Mouse (Mus musculus): ENCODE data around the gene Tgfbr3.

Tgfbr3 gene

DNA sequence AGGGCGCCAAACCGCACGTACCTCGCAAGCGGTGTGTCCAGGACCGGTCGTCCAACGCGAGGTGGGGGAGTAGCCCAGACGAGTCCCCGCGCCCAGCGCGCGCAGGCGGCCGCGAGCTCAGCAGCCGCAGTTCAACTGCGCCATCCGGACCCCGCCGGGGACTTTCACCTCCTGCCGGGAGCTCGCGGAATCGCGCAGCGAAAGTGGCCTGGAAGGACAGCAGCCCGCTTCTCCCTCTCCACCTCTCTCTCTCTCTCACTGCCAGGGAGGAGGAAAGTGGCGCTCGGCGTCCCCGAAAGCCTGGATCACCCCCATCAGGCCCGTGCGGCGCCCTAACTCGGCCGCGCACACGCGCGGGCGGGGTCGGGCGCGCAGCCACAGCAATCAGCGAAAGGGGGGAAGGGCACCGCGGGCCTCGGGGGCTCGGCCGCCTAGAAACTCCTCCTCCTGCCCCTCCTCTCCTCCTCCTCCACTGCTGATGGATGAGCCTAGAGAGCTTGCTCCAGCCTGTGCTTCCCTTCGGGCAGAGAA lies at the start of gene Tgfbr3:
Gene Tgfbr3 (minus strand): TSS at position 396 of the 531 bp plus-strand sequence.
- DNase-seq (ENCODE audit: low spot score): peak; percentile 80

DNA sequence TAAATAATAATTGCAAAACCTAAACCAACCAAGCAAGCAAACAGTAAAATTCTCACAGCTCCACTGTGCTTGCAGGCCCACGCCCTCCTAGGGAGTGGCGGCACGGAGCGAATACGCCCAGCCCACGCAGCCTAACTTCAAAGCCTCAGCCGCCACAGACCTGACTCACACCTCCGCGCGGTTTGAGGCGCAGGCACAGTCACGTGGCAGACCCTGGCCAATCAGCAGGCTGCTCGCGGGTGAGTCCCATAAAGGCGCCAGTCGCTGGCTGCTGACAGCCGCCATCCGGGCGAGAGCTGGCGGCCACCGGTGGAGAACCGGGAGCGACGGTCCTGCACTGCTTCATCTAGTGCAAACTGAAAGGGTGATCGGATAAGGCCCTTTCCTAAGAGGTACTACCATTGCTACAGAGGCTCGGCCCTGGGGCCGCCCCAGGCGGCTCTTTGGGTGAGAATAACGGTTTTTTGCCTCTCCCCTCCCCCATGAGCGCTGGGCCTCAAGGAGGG lies 41.5 kb upstream of the Tgfbr3 start, which contains the start of gene Brdt:
Gene Brdt (plus strand): TSS at position 244 of the 506 bp plus-strand sequence.
- DNase-seq (ENCODE audit: low spot score): no peak

DNA sequence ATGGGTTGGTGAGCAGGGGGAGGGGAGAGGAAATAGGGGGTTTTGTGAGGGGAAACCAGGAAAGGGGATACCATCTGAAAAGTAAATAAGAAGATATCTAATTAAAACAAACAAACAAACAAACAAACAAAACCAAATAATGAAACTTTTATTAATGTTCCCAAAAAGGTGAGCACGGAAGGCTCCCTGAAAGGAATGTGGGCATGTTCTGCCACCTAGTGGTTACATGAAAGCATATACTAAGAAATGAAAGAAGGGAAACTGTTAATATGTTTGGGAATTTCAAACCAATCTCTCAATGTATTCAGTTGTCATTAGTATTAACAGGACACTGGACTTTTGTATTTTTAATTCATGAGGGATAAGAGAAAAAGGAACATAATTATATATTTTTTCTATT lies 31.3 kb upstream of the Tgfbr3 start:
- no peak for DNase-seq (ENCODE audit: low spot score)

DNA sequence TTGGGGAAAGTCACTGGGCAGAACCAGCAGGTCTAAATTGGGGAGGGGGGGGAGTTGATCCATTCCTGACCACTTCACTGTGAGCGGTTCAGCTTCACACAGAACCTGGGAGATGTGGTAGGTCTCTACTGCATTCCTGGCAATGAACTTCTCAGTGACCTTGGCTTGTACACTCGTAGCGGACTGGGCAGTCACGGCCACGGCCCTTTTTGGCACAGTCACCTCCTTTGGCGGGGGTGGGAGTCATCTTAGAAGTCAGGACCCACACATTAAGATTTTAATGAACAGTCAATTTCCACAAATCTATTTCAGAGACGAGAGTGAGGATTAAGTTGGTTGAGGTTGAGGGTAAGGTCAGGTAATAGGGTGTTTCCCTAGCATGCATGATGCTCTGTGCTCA lies 27.7 kb upstream of the Tgfbr3 start:
- no peak for DNase-seq (ENCODE audit: low spot score)

DNA sequence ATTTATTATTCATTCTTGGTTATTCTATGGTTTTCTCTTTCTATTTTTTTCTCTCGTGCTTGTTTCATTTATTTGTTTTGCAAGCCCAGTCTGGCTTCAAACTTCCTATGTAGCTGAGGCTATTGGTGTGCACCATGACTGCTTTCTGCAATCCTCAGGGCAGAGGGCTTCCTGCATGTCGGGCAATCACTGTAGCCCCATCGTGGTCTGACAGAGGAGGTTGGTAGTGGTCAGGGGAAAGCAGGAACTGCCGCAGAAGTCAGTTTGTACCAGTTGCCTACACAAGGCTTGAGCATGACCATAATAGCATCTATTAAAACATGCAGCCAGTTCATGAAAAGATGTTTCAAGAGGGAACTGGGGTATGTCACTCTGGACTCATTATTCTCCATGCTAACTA lies 18.0 kb upstream of the Tgfbr3 start:
- no peak for DNase-seq (ENCODE audit: low spot score)

DNA sequence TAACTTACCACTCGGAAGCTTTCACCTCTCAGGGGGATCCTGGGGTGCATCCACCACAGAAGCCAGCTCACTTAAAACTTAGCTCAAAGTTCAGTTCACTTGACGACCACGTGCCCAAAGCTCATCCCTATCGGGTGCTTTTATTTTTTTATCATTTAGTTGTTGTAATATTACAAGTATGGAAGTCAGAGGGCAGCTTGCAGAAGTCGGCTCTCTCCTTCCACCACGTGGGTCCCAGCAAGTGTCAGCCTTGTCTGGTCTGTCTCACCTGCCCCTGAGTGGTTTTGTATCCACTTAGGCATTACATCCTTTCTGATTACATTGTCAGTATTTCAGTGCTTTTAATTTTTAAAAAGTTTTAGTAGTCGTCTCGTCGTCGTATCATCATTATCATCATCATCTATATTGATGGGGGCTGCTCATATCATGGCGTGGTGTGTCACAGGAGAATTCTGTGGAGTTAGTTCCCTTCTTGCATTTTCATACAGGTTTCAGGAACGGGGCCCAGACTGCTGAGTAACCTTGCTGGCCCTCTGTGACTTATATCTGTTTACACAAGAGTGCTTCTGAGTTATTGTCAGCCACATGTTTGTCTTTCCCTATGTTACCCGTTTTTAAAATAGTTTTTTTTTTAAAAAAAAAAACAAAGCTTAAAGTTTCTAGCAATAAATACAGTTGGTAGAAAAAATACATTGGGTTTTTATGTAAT lies 14.8 kb upstream of the Tgfbr3 start:
- no peak for DNase-seq (ENCODE audit: low spot score)

DNA sequence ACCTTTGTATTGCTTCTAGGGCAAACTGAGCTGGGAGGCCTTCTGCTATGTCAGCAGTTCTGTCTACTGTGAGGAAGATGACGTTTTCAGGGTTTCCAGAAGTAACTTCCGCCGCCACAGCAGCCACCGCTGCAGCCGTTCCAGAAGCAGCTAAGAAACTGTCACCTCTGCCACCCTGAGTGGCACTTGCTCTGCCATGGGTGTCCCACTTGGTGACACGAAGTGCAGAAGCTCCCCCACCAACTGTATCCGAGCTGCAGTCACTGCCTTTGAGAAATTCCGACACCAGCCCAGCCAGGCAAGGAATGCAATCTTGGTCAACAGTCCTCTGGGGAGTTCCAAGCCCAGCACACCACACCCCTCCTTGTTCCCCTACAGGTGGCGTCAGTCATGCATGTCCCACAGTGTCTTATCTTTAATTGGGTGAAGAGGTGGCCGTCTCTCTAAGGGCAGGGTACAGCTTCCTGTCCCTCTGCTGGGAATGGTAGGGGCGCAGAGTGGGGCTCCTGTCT lies 14.0 kb upstream of the Tgfbr3 start:
- DNase-seq (ENCODE audit: low spot score): peak; percentile 35

DNA sequence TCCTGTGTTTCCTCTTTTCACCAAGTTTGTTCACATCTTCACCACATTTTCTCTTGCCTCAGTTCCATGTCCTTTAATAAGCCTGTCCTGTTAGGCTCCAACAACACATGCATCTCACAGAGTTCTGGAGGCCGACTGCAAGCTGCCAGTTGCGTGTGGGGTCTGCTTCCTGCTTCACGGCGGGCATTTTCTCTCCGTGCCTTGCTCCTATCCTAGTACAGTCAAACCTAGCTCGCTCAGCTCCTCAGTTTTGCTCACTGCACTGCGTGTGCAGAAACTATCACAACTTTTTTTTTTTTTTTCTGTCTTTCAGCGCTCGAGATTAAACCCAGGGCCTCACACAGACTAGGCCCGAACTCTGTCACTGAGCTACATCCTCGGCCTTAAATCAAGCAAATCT lies 9.4 kb upstream of the Tgfbr3 start:
- no peak for DNase-seq (ENCODE audit: low spot score)

DNA sequence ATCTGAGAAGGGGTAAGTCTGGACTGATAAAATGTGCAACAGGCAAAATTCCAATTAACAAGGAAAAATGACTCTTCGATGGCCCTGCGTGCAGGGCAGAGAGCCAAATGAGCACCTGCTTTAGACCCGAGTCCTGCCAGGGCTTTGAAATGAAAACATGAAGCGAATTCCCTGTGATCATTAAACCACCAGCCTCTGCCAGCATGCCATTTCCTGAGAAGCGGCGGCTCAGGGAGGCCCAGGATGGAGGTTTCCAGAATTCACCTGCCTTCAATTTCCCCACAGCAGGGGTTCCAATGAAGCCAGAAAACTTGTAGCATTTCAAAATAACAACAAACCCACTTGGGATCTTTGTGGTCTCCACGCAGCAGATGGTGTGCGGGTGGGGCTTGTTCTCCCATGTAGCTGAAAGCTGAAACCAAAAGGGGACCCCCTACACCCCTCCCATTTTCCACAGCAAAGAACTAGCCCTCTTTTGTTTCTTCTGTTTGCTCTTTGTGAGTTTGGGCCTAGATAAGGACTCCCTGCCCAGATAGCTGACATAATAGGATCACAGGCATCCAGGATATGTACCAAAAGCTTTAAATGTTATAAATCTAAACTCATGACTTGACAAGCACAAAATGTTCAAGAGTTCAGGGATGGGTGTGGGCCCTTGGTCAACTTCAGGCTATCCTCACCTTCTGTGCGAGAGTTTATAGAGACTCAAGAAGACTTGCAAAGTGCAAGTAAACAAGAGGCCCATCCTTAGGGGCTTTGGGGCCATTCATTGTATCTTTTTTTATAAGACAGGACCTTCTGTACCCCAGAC lies 7.3 kb upstream of the Tgfbr3 start:
- no peak for DNase-seq (ENCODE audit: low spot score)

DNA sequence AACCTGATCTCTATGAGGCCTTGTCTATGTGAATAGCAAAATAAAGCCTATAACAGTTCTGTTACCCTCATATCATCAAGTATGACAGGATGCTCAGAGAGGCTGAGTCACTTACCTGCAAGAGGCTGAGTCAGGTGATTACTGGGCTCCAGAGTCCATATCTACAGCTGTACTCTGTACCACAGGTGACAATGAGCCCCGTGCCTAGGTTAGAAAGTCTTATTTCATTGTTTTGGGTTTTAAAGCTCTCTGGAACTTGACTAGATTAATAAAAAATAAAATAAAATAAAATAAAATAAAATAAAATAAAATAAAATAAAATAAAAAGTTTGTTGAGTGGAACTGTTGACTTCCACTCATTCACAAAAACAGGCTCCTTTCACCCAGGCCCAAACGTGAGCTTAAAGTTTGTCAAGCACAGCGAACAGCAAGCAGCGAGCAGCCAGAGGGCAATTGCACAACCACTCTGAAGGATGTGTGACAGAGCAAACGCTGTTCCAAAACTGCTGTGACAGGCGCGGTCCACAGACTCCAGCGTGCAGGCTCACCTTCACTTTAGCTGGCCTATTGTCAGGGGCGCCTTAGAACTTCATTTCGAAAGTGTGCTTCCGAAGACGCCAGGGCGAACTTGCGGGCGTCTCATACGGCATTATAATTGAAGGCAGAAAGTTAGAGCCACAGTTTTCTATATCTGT lies 6.5 kb upstream of the Tgfbr3 start:
- DNase-seq (ENCODE audit: low spot score): no peak

DNA sequence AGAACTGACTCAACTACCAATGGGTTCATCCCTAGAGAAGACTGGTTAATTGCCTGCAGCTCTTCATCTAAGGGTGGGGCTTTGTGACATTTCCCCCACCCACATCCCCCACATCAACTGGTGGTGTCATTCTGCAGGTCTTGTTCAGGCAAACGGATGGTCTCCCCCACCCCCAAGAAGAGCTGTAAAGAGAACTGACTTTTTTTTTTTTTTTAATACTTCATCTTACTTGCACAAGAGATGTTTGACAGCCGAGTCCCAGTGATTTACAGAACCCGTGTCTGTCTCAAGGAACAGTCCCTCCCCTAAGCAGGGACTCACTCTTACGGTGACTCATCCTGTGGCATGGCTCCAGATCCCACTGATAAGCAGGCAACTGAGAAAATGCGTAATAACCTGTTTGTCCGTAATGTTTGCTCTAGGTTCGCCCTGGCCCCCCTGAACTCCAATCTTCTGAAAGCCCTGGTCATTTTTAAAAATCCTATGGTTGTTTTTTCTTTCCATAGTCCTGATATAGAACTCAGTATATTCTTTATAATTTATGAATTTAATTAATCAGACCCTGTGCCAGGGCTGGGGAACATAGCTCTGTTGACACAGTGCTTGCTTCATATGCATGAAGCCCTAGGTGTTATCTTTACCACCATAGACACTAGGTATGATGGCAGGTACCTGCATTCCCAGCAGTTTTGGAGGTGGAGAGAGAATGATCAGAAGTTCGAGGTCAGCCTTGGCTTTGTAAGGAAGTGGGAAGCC lies 5.8 kb upstream of the Tgfbr3 start:
- no peak for DNase-seq (ENCODE audit: low spot score)

DNA sequence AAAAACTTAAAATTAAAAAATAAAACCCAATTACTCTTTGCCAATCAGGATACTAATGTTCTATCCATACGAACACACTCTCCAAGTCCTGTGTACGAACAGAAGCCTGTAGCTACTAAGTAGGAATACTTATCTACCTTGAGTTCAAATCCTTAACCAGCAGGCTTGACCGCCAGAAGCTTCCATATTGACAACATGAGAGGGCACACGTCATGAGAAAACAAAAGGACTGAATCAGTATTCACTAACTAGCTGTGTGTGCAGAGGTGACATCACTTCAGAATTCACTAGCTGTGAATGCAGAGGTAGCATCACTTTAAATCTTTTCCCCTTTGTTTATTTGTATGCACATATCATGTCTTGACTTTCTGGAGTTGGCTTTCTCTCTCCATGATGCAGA lies 4.6 kb upstream of the Tgfbr3 start:
- no peak for DNase-seq (ENCODE audit: low spot score)

DNA sequence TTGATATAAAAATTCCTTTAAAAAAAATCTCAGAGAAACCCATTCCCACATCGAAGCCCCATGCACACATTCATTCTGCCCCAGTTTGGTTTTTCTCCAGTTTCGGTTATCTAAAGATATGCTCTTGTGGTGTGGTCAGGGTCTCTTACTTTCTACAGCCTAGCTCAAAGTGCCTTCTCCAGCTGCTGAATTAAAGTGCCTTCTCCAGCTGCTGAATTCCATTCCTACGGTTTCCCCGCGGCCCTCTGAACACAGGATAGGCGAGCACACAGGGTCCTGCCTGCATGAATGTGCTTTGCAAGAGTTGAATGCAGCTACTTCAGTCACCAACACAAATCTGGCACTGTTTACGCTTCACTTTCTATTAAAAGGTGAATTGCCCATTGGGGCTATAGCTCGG lies 557 bp upstream of the Tgfbr3 start:
- DNase-seq (ENCODE audit: low spot score): no peak

DNA sequence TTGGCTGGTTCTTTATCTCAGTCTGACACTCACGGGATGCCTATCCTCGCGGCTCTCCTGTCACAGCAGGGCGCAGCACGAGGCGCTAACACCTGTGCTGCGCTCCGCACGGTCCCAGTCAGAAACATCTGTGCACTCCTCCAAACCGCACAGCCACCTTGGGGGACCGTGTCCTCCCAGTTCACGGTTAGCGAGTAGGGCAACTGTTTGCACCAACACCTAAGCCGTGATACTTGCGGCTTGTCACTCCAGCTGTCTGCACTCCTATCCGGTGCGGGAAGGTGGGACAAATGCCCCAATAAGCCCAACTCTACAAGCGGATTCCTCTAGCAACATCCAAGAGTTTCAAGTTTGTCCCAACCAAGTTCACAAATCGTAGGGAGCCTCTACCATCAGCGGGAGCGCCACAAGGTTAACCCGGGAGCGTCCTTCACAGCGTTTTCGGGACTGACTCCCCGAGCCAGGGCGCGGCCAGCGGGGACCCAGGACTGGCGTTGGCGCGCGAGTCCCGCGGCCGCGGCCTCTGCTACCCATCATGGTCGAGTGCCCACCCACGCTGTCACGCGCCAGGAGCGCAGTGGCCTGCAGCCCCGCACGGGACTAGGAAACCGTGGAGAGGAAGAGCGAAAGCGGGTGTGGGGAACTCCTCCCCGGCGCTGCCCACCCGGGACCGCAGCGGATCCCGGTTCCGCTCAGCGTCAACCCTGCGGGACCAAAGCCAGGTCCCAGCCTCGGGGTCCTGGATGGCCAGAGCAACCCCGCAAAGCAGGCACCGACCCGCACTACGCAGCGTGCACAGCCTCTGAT lies 799 bp downstream of the Tgfbr3 start:
- DNase-seq (ENCODE audit: low spot score): peak; percentile 59

DNA sequence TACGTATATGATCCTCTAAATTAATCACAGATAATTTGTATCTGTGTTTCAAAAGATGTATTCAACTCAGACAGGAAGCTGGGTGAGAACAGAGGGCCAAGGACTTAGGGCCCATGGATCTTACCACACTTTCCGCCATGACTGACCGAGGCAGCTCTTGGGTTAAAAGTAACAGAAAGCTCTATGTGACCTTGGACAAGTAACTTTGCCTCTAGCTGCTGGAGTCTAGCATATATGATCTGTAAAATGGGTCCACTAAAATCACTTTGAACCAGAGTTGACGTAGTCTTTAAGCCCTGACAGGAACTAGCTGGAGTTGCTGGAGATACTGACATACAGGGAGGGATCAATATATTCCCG lies 1.5 kb downstream of the Tgfbr3 start:
- no peak for DNase-seq (ENCODE audit: low spot score)

DNA sequence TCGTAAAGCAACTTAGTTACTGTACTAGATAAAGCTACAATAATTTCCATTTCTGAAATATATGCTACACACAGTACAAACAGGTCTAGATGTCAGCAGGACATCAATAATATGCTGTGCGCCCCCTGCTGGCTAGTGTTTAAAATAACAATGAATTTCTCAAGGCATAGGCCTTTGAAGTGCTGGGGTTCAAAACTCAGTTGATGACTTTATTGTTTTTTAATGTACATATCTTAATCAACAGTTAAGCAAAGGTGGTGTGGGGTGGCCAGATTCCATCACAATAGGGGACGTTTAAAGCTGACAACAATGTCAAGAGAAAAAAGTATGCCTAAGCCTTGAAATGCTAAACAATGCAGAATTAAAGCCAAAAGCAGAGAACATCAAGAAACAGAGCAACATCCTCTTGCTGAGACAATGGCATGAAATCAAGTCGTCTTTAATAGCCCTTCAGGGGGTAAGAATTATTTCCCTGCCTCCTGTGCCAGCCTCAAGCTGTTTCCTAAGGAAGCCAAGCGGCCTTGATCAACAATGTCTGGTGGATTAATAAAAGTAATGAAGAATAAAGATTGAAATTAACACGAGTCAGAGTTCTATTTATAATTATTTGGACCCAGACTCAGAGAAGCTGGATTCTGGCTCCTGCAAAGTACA lies 2.0 kb downstream of the Tgfbr3 start:
- DNase-seq (ENCODE audit: low spot score): peak; percentile 80

DNA sequence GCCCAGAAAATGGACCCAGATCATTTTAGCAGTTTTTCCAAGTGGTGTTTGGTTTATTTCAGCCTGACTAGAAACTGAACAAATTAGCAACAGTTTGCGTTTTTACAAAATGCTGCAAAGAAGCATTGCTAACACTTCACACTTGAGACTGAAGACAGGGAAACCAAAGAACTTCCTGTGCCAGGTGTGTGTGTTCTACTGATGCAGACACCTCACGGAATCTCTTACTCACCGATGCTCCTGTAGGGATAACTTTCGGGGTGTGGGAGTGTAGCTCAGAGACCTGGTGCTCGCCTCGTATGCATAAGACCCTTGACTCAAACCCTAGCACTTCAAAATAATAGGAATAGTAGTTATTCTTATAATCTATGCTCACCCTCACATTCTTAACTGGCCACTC lies 3.9 kb downstream of the Tgfbr3 start:
- DNase-seq (ENCODE audit: low spot score): no peak

DNA sequence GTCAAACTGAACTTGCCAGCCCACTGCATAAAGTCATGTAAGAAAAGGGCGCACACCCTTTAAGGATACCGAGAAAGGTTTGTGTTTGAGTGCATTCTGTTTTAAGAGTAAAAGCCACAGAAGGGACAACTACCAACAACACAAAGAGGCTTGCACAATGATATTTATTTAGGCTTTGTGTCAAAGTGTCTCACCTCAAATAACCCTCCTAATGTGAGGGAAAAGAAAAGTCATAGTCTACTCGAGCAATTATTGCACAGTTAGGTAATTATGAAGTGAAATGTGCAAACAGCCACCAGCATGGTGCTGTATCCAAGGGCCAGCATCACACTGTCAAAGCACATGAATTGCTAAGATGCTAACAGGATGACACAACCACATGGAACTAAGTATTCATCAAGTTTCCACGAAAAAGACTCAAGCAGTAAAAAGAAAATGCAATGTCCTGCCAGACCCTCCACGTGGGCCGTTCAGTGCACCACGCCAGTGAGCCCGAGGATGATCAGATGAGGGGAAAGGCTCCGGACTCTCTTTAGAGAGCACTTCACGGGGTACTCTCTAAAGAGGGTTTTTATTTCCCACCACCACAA lies 5.4 kb downstream of the Tgfbr3 start:
- no peak for DNase-seq (ENCODE audit: low spot score)

DNA sequence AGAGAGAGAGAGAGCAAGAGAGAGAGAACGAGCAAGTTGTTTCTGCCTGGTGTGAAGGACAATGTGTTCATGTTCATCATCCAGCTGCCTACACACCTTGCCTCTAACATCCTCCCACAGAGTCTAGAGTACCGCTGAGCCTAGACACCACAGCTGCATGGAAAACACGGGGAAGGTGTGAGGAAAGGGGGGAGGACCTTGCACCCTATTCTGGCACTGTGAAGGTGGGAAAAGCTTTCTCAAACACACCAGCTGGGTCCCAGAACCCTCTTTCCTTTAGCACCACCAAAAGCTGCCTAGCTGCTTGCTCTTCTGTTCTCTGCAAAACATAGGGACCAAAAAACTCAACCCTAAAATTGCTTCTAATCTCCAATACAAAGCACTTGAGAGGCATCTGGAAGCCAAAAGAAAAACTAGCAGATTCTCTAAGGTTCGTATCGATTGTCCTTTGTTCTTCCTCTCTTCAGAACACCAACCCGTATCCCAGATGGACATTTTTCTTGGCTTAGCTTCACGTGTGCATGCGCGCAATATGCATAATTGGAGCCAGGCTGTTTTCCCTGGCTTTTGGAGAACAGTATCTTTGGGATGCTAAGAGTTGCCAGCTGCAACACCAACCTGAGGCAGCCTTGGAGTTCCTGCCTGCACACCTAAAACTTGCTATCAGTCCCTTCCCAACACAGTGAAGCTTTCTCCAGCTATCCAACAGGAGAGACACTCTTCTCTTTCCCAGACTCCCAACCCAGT lies 6.7 kb downstream of the Tgfbr3 start:
- DNase-seq (ENCODE audit: low spot score): no peak
